Mouse (Mus musculus): Measurements from ENCODE around the gene Gm21992. TPM values are rescaled to one million over a fixed set of nuclear protein-coding genes. Genes with fewer than 3 reads are reported as not detected.

Gm21992 gene
- 1.7 and 12.6 TPM in 2 replicates for polyA plus RNA-seq (2012)

- no peak for TF ChIP-seq GATA1 (IDR thresholded peaks at IDR 0.05; ENCODE audit: low read length)
Observed at GRCm38 (mm10) chr19:4811063-4811908, at the start of gene Gm21992, which contains the start of gene Rbm14. Gene Gm21992, minus strand, starts transcription at chr19:4811612. Gene Rbm14, minus strand, starts transcription at chr19:4811634.

DNA sequence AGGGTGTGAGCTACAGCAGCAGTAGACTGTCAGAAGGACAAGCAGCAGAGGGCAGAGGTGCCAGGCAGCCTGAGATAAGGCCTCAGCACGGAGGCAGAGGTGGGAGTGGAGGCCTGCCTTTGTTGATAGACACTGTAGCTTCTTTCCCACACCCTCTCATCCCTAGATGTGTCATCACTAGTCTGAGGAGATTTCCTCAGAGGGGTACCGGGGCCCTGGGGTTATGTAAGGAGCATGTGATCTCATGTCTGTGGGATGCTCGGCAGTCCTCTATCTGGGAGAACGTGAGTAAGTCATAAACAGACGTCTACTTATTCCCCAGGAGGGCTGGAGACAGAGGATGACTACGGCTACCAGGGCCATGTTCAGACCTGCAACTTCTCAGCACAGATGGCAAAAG, 47.7 kb upstream of the Gm21992 start:
- no peak for TF ChIP-seq GATA1 (IDR thresholded peaks at IDR 0.05; ENCODE audit: low read length)

DNA sequence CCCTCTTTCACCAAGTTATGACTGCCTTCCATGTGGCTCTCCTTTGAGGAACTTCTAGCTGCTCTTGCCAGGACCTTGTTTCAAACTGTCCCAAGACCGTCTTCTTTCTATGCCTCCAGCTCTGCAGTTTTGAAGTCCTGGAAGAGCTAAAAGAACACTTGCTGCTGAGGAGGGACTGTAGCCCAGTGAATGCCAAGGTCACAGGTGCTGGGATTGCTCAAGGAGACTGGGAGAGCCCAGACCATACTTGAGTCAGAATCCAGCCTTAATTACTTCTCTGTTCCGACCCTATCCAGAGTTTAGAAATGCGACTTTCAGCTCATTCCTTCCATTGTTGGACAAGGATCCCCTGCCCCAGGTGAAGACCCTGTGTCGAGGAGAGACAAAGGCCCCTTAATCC, 44.5 kb upstream of the Gm21992 start:
- no peak for TF ChIP-seq GATA1 (IDR thresholded peaks at IDR 0.05; ENCODE audit: low read length)

DNA sequence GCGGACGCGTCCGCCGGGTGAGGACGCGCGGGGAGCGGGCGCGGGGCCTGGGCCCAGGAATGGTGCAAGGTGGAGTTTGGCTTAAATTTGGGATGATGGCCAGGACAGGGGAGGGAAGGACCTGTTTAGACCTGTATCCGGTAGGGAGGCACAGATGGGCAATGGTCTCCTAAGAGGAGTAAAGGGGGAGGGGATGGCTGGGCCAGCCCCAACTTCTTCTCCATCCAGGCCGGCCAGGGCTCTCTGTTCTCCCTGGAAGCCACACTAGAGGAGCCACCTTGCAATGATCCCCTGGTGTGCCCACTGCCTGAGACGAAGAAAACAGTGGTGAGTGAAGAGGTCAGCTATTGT, 44.0 kb upstream of the Gm21992 start:
- TF ChIP-seq GATA1 (IDR thresholded peaks at IDR 0.05; ENCODE audit: low read length) = no peak

GRCm38 (mm10) chr19:4854552-4855469, 43.4 kb upstream of the Gm21992 start, which contains the start of gene Ctsf:
Gene Ctsf, plus strand, starts transcription at chr19:4855130.
- no peak for TF ChIP-seq GATA1 (IDR thresholded peaks at IDR 0.05; ENCODE audit: low read length)

DNA sequence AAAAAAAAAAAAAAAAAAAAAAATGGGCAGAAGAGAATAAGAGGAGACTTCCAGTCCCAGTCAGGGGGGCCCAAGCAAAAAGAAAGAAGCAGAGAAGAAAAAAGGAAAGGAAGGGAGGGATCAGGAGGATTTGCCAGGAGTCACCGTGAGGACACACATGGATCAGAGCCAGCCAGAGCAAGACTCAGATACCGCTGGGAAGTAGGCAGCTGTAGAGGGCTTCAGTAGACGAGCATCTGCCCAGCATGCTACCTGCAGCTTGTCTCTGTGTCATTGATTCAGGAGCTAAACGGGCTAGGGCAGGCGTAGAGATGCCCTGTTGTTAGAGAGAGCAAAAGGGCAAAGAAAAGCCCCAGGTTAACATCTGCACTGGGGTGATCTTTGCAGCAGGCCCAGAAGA, 38.9 kb upstream of the Gm21992 start:
- no peak for TF ChIP-seq GATA1 (IDR thresholded peaks at IDR 0.05; ENCODE audit: low read length)

GRCm38 (mm10) chr19:4849800-4850199, 38.4 kb upstream of the Gm21992 start:
- TF ChIP-seq GATA1 (IDR thresholded peaks at IDR 0.05; ENCODE audit: low read length) = no peak

GRCm38 (mm10) chr19:4847490-4847889, 36.1 kb upstream of the Gm21992 start:
- TF ChIP-seq GATA1 (IDR thresholded peaks at IDR 0.05; ENCODE audit: low read length) = no peak

DNA sequence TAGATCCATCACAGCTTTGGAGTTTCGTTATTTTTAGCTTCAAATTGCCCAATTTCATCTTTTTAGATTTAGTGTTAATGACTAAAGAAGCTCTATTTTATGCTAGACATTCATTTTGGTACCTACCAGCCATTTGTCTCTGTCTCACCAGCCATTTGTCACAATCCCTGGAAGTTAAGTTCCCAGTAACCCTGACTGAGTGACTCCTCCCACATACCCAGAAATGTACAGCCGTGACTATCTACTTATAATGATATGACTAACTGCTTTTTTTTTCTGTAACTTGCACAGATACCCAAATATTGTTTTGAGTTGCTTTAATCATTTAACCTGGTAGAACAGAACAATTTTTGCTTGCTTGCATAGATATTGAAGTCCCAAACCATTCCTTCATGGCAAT, 34.4 kb upstream of the Gm21992 start:
- TF ChIP-seq GATA1 (IDR thresholded peaks at IDR 0.05; ENCODE audit: low read length) = no peak

DNA sequence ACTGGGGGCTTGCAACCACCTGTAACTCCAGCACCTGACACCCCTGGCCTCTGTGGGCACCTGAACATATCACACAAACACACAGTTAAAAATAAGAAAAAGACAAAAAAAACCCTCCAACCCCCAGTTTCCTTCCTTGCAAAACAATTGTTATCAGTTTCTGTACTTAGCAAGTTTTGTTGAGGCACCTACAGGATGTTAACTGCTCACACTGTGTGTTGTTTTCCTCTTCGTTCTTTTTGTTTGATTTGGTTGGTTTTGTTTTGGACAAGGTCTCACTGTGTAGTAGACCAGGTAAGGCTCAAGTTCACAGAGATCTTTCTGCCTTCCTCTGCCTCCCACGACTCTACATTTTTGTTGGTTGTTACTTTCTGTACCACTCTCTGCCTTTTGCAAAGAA, 31.2 kb upstream of the Gm21992 start:
- no peak for TF ChIP-seq GATA1 (IDR thresholded peaks at IDR 0.05; ENCODE audit: low read length)

DNA sequence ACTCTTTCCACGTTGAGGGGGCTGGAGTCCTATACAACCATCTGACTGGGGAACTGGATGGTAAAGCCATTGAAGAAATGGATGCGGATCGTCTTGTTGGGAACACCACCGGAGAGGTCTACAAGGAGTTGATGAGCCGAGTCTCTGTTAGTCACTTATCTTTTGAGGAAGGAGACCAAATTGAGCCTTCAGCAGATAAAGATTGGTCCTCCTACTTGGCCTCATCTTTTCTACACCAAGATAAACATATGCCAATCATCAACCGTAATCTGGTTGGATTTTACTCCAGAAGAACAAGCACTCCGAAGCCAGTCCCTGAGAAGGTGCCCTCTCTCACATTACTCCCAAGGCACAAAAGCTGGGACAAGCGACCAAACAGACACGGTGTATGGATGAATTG, 29.4 kb upstream of the Gm21992 start:
- TF ChIP-seq GATA1 (IDR thresholded peaks at IDR 0.05; ENCODE audit: low read length) = no peak

- no peak for TF ChIP-seq GATA1 (IDR thresholded peaks at IDR 0.05; ENCODE audit: low read length)
Observed at GRCm38 (mm10) chr19:4839149-4839548, 27.7 kb upstream of the Gm21992 start, which contains the start of the genes Ccs and Ccdc87. Gene Ccs, minus strand, starts transcription at chr19:4839332. Gene Ccdc87, plus strand, starts transcription at chr19:4839366.

DNA sequence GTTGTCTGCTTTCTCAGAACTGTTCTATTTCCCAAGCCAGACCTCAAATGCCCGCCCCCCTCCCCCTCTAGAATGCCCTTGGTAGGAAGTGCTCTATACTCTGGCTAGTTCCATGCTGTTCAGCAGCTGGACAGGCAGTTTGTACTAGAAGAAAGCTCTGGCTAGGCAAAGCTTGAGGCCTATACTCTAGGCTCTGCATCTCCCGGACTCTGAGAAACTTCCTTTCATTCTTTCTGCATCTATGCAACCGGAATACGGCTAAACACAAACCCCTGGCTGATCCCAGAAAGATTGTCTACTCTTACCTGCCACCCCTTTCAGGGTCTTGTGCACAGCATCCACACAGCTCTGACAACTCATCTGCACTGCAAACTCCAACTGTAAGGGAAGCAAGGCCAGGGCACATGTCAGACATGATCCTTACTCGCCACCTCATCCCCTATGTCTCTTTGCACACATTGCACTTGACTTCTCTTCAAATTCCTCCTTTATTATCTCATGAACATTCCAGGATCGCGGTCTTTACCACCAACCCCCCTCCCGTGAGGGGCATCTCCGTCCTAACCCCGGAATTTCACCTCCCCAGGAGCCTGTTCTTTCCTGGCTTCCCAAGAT, 27.2 kb upstream of the Gm21992 start:
- no peak for TF ChIP-seq GATA1 (IDR thresholded peaks at IDR 0.05; ENCODE audit: low read length)

- no peak for TF ChIP-seq GATA1 (IDR thresholded peaks at IDR 0.05; ENCODE audit: low read length)
Observed at GRCm38 (mm10) chr19:4837049-4837448, 25.6 kb upstream of the Gm21992 start.

DNA sequence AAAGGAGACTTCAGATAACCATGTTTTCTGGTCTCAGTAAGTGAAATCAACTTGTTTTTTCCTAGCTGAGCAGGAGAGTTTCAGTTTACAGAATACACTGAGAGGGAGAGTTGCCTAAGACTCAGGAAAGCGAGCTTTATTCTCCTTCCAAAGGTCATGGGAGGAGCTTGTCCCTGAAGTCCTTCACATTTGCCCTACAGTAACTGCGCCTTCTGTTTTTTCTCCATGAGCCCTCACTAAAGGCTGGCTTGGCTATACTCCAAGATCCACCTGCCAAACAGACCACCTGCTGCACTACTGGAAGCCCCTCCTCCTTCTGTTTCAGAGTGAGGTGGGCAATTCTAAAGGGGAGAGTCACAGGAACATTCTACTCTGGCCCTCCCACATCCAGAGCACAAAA, 24.7 kb upstream of the Gm21992 start:
- no peak for TF ChIP-seq GATA1 (IDR thresholded peaks at IDR 0.05; ENCODE audit: low read length)

DNA sequence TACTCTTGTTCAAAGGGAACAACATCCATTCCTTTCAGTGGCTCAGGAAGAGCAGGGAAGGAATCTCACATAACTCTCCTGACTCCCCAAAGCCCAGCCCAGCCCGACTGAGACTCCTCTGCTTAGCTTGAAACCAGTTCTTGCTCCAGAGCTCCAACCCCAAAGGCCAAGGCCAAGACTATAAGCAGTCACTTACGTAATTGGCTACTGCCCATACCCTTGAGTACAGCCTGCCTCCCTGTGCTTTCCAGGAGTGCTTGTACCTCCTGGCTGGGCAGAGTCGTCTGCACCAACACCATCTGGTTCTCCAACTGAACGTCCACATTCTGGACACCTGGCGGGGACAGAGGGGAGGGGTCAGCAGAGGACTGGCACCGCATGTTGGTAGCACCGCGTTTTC, 22.6 kb upstream of the Gm21992 start:
- no peak for TF ChIP-seq GATA1 (IDR thresholded peaks at IDR 0.05; ENCODE audit: low read length)
